Mouse (Mus musculus) layer of hippocampus, postnatal 36 days (tissue): ENCODE data around the gene 4930467E23Rik. TPM values are rescaled to one million over a fixed set of nuclear protein-coding genes. Genes with fewer than 3 reads are reported as not detected.
"Not testable (repeated sequence)": the region's sequence is repeated elsewhere in the genome, so short reads cannot be mapped to it uniquely, and the experiment has no call there.

Experiments used
- DNase-seq, 2 experiments: peaks; one replicate each; pipeline ENCODE4 v3.0.0; 2022
- total RNA-seq, 2 experiments: library from RNA; stranded (reverse); gene quantifications; 2 replicates each; pipeline ENCODE4 v1.2.3; 2021

The 4930467E23Rik gene
- total RNA-seq, 2 experiments from 2014 or later, result 0.60 to 0.94 TPM

GRCm38 (mm10) chr8:19781328-19782114 is 52.1 kb downstream of the 4930467E23Rik start:
- not testable (repeated sequence) for DNase-seq

- not testable (repeated sequence) for DNase-seq
These were observed 53.4 kb downstream of the 4930467E23Rik start for GRCm38 (mm10) chr8:19782736-19783135.

- not testable (repeated sequence) for DNase-seq
These were observed 54.5 kb downstream of the 4930467E23Rik start for GRCm38 (mm10) chr8:19783860-19784259.

GRCm38 (mm10) chr8:19784554-19785364 is 55.4 kb downstream of the 4930467E23Rik start:
- peak; percentile 100 for DNase-seq

- peak in 1 of 2 experiments; percentile 29 for DNase-seq
These were observed 63.3 kb downstream of the 4930467E23Rik start for GRCm38 (mm10) chr8:19792696-19793095.

Other genes starting within 250 kb of the 4930467E23Rik start
- gene Defb7, start 234.5 kb upstream of the 4930467E23Rik start, total RNA-seq, result not detected
- gene Gm31371, start 173.8 kb downstream of the 4930467E23Rik start, total RNA-seq, result under 1 TPM; 0.38 to 0.60 TPM